Mouse (Mus musculus) lung, postnatal 0 days (tissue): ENCODE data around the gene Odc1.

ENCODE experiments used
- CTCF ChIP-seq: IDR thresholded peaks from 2 replicates; pipeline ENCODE4 v1.5.1; 2016; ENCODE audit warnings: antibody characterized with exemption, mild to moderate bottlenecking
- EP300 ChIP-seq: IDR thresholded peaks from 2 replicates; pipeline ENCODE4 v1.6.1; 2016; ENCODE audit warnings: antibody characterized with exemption, mild to moderate bottlenecking, control low read depth

DNA sequence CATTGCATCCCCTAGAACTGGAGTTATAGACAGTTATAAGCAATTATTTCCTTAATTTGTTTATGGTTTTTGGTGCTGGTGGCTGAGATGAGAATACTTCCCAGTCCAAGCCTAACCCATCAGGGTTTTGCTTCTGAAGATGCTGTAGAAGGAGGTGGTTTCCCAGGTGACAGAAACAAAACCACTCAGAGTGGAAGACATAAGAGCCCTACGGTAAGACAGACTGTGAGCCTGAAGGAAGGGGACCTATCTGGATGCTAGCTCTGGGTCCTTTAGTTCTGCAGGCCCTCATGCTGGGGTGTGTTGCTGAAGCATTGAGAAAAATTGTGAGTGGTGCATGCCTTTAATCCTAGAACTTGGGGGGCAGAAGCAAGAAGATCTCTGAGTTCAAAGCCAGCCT is 35.3 kb upstream of the Odc1 start:
- TF ChIP-seq CTCF = no peak
- TF ChIP-seq EP300 = no peak
